In the genomic region with DNA sequence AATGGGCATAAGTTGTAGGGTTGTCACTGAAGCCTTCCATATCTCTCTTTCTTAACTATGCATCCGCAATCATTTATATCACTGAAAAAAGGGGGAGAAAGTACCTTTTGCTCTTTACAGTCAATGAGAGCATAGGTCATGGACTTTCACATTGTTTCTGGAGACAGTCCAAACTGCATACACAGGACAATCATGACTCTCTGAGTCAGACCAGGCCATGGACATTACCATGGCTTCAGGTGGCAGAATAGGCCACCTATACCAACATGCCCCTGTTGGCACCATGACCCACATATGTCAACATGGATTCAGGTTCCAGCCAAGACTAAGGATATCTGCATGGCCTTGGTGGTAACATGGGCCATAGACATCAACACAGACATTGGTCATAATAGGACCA, we compare ENCODE assay signal across 32 mouse cellular contexts.
"Had no signal": no experiment of that assay in that cellular context is flagged by ENCODE, and none has a peak within 500 bp of the region (broad histone marks: within the 10 kb centered on the region; RNA-seq: fewer than 3 reads in every experiment).

No protein-coding gene starts in this region.

- H3K9me3 ChIP-seq: limb, embryonic 10.5 days; limb, embryonic 12.5 days; limb, embryonic 13.5 days; limb, embryonic 15.5 days; liver, embryonic 13.5 days; liver, embryonic 15.5 days; lung, embryonic 15.5 days; midbrain, embryonic 10.5 days; midbrain, embryonic 12.5 days; midbrain, embryonic 13.5 days; midbrain, embryonic 15.5 days; neural tube, embryonic 12.5 days had no signal

- H3K27me3 ChIP-seq: limb, embryonic 12.5 days; limb, embryonic 13.5 days; limb, embryonic 15.5 days; liver, embryonic 13.5 days; liver, embryonic 15.5 days; lung, embryonic 15.5 days; megakaryocyte, embryonic 14.5 days; midbrain, embryonic 12.5 days; midbrain, embryonic 13.5 days; midbrain, embryonic 15.5 days; neural tube, embryonic 12.5 days had no signal

- H3K9ac ChIP-seq: limb, embryonic 12.5 days; limb, embryonic 13.5 days; limb, embryonic 15.5 days; liver, embryonic 13.5 days; liver, embryonic 14.5 days; liver, embryonic 15.5 days; liver, postnatal 0 days; lung, embryonic 14.5 days; lung, embryonic 15.5 days; midbrain, embryonic 12.5 days; midbrain, embryonic 13.5 days; midbrain, embryonic 15.5 days; neural tube, embryonic 12.5 days had no signal

- H3K4me1 ChIP-seq: limb, embryonic 10.5 days; limb, embryonic 12.5 days; limb, embryonic 13.5 days; limb, embryonic 15.5 days; liver, embryonic 13.5 days; liver, embryonic 15.5 days; lung, embryonic 15.5 days; megakaryocyte, embryonic 14.5 days; midbrain, embryonic 10.5 days; midbrain, embryonic 12.5 days; midbrain, embryonic 13.5 days; midbrain, embryonic 15.5 days; neural tube, embryonic 12.5 days had no signal

- H3K4me3 ChIP-seq: left cerebral cortex, adult 2 months; limb, embryonic 10.5 days; limb, embryonic 12.5 days; limb, embryonic 13.5 days; limb, embryonic 15.5 days; liver, embryonic 13.5 days; liver, embryonic 15.5 days; lung, embryonic 15.5 days; megakaryocyte, embryonic 14.5 days; midbrain, embryonic 10.5 days; midbrain, embryonic 12.5 days; midbrain, embryonic 13.5 days; midbrain, embryonic 15.5 days; myocyte; neural tube, embryonic 12.5 days had no signal

- DNase-seq: left cerebral cortex, postnatal 4 days; liver; liver, embryonic 13.5 days; liver, postnatal 0 days; lung, adult 18-20 months; lung, adult 2 months; lung, embryonic 14.5 days; lung, postnatal 10 days; lung, postnatal 14 days; lung, postnatal 36 days; lung, postnatal 4 days; midbrain, embryonic 14.5 days had no signal

- H3K36me3 ChIP-seq: limb, embryonic 10.5 days; limb, embryonic 12.5 days; limb, embryonic 13.5 days; limb, embryonic 15.5 days; liver, embryonic 13.5 days; liver, embryonic 15.5 days; lung, embryonic 15.5 days; midbrain, embryonic 10.5 days; midbrain, embryonic 12.5 days; midbrain, embryonic 13.5 days; midbrain, embryonic 15.5 days; neural tube, embryonic 12.5 days had no signal

- ATAC-seq: liver, postnatal 0 days; lung, postnatal 0 days; midbrain, embryonic 13.5 days; midbrain, embryonic 15.5 days; midbrain, embryonic 16.5 days had no signal

- H3K27ac ChIP-seq: left cerebral cortex, adult 2 months; limb, embryonic 10.5 days; limb, embryonic 12.5 days; limb, embryonic 13.5 days; limb, embryonic 15.5 days; liver, embryonic 13.5 days; liver, embryonic 14.5 days; liver, embryonic 15.5 days; lung, embryonic 15.5 days; macrophage; midbrain, embryonic 10.5 days; midbrain, embryonic 12.5 days; midbrain, embryonic 13.5 days; midbrain, embryonic 15.5 days; neural tube, embryonic 12.5 days had no signal

- H3K4me2 ChIP-seq: limb, embryonic 12.5 days; limb, embryonic 13.5 days; limb, embryonic 15.5 days; liver, embryonic 11.5 days; liver, embryonic 13.5 days; liver, embryonic 15.5 days; lung, embryonic 14.5 days; lung, embryonic 15.5 days; midbrain, embryonic 11.5 days; midbrain, embryonic 12.5 days; midbrain, embryonic 13.5 days; midbrain, embryonic 15.5 days; neural tube, embryonic 12.5 days had no signal
